Mouse (Mus musculus): ENCODE data around the gene Psrc1. TPM values are rescaled to one million over a fixed set of nuclear protein-coding genes. Genes with fewer than 3 reads are reported as not detected.

The Psrc1 gene
- 172 and 284 TPM in 2 replicates for total RNA-seq (2012; rRNA removed)

DNA sequence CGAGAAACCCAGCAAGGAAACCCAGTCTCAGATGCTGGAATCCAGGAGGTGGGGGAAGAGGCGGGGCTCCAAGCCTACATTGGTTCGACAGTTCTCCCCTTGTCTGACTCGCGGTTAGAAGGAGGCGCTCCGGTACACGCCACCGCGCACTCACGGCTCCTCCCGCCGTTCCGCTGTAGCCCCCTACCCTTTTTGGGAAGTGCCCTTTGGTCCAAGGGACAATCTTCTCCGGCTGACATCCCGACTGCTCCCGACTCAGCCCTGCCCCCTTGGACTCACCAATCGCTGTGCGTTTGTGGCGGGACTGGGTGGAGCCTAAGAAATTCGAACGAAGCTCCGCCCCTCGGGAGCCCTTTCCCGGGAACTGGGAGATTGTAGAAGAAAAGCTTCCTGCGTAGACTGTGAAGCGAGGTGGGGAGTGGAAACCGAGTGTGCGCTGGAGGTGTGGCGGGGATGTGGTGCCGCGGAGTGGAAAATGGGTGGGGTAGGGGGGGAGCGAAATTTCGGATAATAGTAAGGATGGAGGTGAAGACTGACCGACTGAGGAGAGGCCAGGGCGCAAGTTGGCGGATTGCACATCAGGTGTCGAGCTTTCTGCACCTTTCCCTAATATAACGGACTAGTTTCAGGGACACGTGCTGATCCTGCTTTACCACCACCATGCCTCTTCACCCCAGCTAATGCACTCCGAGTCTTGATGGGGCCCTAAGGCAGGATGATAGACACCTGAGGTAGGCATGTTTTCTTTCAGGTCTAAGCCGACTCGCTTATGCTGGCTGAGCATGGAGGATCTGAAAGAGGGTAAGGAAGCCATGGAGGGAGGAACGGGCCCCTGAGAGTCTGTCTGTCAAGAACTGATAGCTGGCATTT, at the start of gene Psrc1:
Gene Psrc1 (plus strand): TSS at position 355 of the 870 bp plus-strand sequence.
- Histone ChIP-seq H3K9me3 (ENCODE audit: control insufficient read depth, insufficient read depth, low read depth, low read length) (no peaks in the 10 kb centered on the region), H3K36me3 (ENCODE audit: control insufficient read depth, insufficient read depth, low read length, poor library complexity, severe bottlenecking) (peaks cover 34% of the 10 kb centered on the region), H3K27ac (ENCODE audit: insufficient read depth, low read depth, low read length, poor library complexity, severe bottlenecking) (peak within 1 kb of the TSS; percentile 92), H3K9ac (ENCODE audit: insufficient read depth, low read depth, low read length, poor library complexity, severe bottlenecking) (peak within 1 kb of the TSS; percentile 96), H3K4me1 (ENCODE audit: control insufficient read depth in 2 of 2, insufficient read depth in 2 of 2, low read length in 2 of 2, poor library complexity in 1 of 2) (peaks cover 3 to 24% of the 10 kb centered on the region in 2 experiments; a peak in 3 of 4 replicates), H3K4me3 (ENCODE audit: insufficient read depth in 1 of 2, low read depth in 1 of 2, low read length in 2 of 2, poor library complexity in 1 of 2, severe bottlenecking in 1 of 2) (peak within 1 kb of the TSS; percentile 98 to 99)
- in situ Hi-C loops (cut with MboI; ENCODE audit: low sequenced_read_pairs in 2 of 2, unreplicated experiment in 2 of 2), result no loop called here
- TF ChIP-seq MAFK (IDR thresholded peaks at IDR 0.05; ENCODE audit: insufficient read depth, low read depth, low read length) (no peak), CHD2 (IDR thresholded peaks at IDR 0.05; ENCODE audit: low read depth, low read length) (no peak), ZNF384 (IDR thresholded peaks at IDR 0.05; ENCODE audit: low read depth, low read length) (no peak), HCFC1 (IDR thresholded peaks at IDR 0.05; ENCODE audit: borderline replicate concordance, insufficient read depth, low read length) (0 out of 2 replicates have a peak, but pooled peaks have one; percentile 32)
- DNase-seq (ENCODE audit: low read depth, low spot score), result peak; percentile 93

DNA sequence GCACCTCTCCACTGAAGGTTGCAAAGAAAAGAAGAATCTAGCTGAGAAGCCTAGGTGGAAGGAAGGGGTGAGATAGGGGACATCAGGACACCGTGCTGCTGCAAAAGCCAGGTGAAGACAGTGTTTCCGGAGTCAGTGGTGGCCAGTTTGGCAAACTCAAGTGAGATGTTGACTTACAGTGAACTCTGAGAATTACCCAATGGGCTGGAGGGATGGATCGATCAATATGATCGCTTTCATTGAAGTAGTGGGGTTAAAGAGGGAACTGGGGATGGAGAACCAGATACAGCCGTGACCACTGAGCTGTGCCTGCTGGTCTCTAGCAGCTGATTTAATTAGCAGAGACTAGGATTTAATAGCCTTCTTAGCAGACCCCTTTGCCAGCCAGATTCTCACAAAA, 46.8 kb upstream of the Psrc1 start:
- no peak for TF ChIP-seq ZC3H11A (IDR thresholded peaks at IDR 0.05; ENCODE audit: borderline replicate concordance, low read depth, low read length)
- no peak for TF ChIP-seq MAFK (IDR thresholded peaks at IDR 0.05; ENCODE audit: insufficient read depth, low read depth, low read length)
- TF ChIP-seq ZNF384 (IDR thresholded peaks at IDR 0.05; ENCODE audit: low read depth, low read length), result no peak
- no peak for TF ChIP-seq CHD2 (IDR thresholded peaks at IDR 0.05; ENCODE audit: low read depth, low read length)
- no peak for TF ChIP-seq HCFC1 (IDR thresholded peaks at IDR 0.05; ENCODE audit: borderline replicate concordance, insufficient read depth, low read length)
- in situ Hi-C loops (cut with MboI; ENCODE audit: low sequenced_read_pairs in 2 of 2, unreplicated experiment in 2 of 2), result no loop called here
- H3K36me3 ChIP-seq (ENCODE audit: control insufficient read depth, insufficient read depth, low read length, poor library complexity, severe bottlenecking), result peaks cover 10% of the 10 kb centered on the region
- H3K9ac ChIP-seq (ENCODE audit: insufficient read depth, low read depth, low read length, poor library complexity, severe bottlenecking), result no peak overlapping the region
- no peaks in the 10 kb centered on the region; a peak in 1 of 4 replicates for H3K4me1 ChIP-seq (ENCODE audit: control insufficient read depth in 2 of 2, insufficient read depth in 2 of 2, low read length in 2 of 2, poor library complexity in 1 of 2)
- H3K27ac ChIP-seq (ENCODE audit: insufficient read depth, low read depth, low read length, poor library complexity, severe bottlenecking), result no peak overlapping the region
- no peak for DNase-seq (ENCODE audit: low read depth, low spot score)
- H3K4me3 ChIP-seq (ENCODE audit: insufficient read depth in 1 of 2, low read depth in 1 of 2, low read length in 2 of 2, poor library complexity in 1 of 2, severe bottlenecking in 1 of 2), result no peak overlapping the region
- H3K9me3 ChIP-seq (ENCODE audit: control insufficient read depth, insufficient read depth, low read depth, low read length), result no peaks in the 10 kb centered on the region

DNA sequence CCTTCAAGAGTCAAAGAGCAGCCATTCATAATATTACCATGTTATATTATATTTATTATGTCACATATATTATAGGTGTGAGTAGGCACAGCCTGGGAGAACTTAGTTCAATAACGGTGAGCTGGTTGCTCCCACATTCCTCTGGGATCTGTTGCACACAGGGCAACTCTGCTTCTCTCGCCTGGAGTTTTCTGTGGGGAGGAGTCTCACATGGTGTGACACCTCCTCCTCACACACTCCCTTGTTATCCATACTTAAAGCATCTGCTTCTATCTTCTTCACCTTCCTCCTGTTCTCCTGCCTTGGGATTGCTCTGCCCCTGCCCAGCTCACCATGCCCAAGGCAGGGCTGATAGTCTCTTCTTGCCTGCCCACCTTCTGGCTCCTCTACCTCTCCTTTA, 42.6 kb upstream of the Psrc1 start:
- Histone ChIP-seq H3K36me3 (ENCODE audit: control insufficient read depth, insufficient read depth, low read length, poor library complexity, severe bottlenecking) (peaks cover 1% of the 10 kb centered on the region; the same call in 1 of the 2 replicates), H3K9ac (ENCODE audit: insufficient read depth, low read depth, low read length, poor library complexity, severe bottlenecking) (no peak overlapping the region), H3K4me1 (ENCODE audit: control insufficient read depth in 2 of 2, insufficient read depth in 2 of 2, low read length in 2 of 2, poor library complexity in 1 of 2) (no peaks in the 10 kb centered on the region), H3K9me3 (ENCODE audit: control insufficient read depth, insufficient read depth, low read depth, low read length) (no peaks in the 10 kb centered on the region), H3K27ac (ENCODE audit: insufficient read depth, low read depth, low read length, poor library complexity, severe bottlenecking) (no peak overlapping the region), H3K4me3 (ENCODE audit: insufficient read depth in 1 of 2, low read depth in 1 of 2, low read length in 2 of 2, poor library complexity in 1 of 2, severe bottlenecking in 1 of 2) (no peak overlapping the region)
- in situ Hi-C loops (cut with MboI; ENCODE audit: low sequenced_read_pairs in 2 of 2, unreplicated experiment in 2 of 2), result no loop called here
- DNase-seq (ENCODE audit: low read depth, low spot score), result no peak
- TF ChIP-seq MAFK (IDR thresholded peaks at IDR 0.05; ENCODE audit: insufficient read depth, low read depth, low read length) (no peak), ZNF384 (IDR thresholded peaks at IDR 0.05; ENCODE audit: low read depth, low read length) (no peak), HCFC1 (IDR thresholded peaks at IDR 0.05; ENCODE audit: borderline replicate concordance, insufficient read depth, low read length) (no peak), CHD2 (IDR thresholded peaks at IDR 0.05; ENCODE audit: low read depth, low read length) (no peak), ZC3H11A (IDR thresholded peaks at IDR 0.05; ENCODE audit: borderline replicate concordance, low read depth, low read length) (no peak)

DNA sequence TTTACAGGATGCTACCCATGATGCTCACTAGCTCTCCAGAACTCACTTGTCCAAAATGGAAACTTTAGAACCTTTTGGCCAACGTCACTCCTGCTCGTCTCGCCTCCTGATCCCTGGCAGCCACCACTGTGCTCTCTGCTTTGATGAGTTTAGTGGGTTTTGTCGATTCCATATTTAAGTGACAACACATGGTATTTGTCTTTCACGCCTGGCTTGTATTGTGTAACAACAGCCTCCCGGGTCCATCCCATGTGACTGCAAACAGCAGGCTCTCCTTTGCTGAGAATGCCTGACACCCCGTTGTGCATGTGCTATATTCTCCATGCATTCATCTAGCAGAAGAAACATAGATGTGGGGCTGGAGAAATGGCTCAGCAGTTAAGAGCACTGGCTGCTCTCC, 41.5 kb upstream of the Psrc1 start:
- no peak for DNase-seq (ENCODE audit: low read depth, low spot score)
- no peaks in the 10 kb centered on the region for H3K4me1 ChIP-seq (ENCODE audit: control insufficient read depth in 2 of 2, insufficient read depth in 2 of 2, low read length in 2 of 2, poor library complexity in 1 of 2)
- no peak for TF ChIP-seq CHD2 (IDR thresholded peaks at IDR 0.05; ENCODE audit: low read depth, low read length)
- no peak for TF ChIP-seq MAFK (IDR thresholded peaks at IDR 0.05; ENCODE audit: insufficient read depth, low read depth, low read length)
- no peak for TF ChIP-seq HCFC1 (IDR thresholded peaks at IDR 0.05; ENCODE audit: borderline replicate concordance, insufficient read depth, low read length)
- no peak for TF ChIP-seq ZC3H11A (IDR thresholded peaks at IDR 0.05; ENCODE audit: borderline replicate concordance, low read depth, low read length)
- TF ChIP-seq ZNF384 (IDR thresholded peaks at IDR 0.05; ENCODE audit: low read depth, low read length), result no peak
- in situ Hi-C loops (cut with MboI; ENCODE audit: low sequenced_read_pairs in 2 of 2, unreplicated experiment in 2 of 2), result no loop called here
- no peak overlapping the region for H3K27ac ChIP-seq (ENCODE audit: insufficient read depth, low read depth, low read length, poor library complexity, severe bottlenecking)
- no peak overlapping the region for H3K9ac ChIP-seq (ENCODE audit: insufficient read depth, low read depth, low read length, poor library complexity, severe bottlenecking)
- peaks cover 1% of the 10 kb centered on the region; the same call in 1 of the 2 replicates for H3K36me3 ChIP-seq (ENCODE audit: control insufficient read depth, insufficient read depth, low read length, poor library complexity, severe bottlenecking)
- no peak overlapping the region for H3K4me3 ChIP-seq (ENCODE audit: insufficient read depth in 1 of 2, low read depth in 1 of 2, low read length in 2 of 2, poor library complexity in 1 of 2, severe bottlenecking in 1 of 2)
- H3K9me3 ChIP-seq (ENCODE audit: control insufficient read depth, insufficient read depth, low read depth, low read length), result no peaks in the 10 kb centered on the region

Data from ES-E14 (cell line).